Mouse (Mus musculus): ENCODE data around the gene Acat3. TPM values are rescaled to one million over a fixed set of nuclear protein-coding genes. Genes with fewer than 3 reads are reported as not detected.

Gene Acat3
- 0.76 and 0.79 TPM in 2 replicates for polyA plus RNA-seq (2015; fragmentation: Nextera tagmentation; extraction: Ambion mirVana)

GRCm38 (mm10) chr17:12940151-12940805 is at the start of gene Acat3:
Gene Acat3, minus strand, starts transcription at chr17:12940600.

GRCm38 (mm10) chr17:12960331-12960873 is 20.0 kb upstream of the Acat3 start, which contains the start of gene Acat2:
Gene Acat2, minus strand, starts transcription at chr17:12960747.

GRCm38 (mm10) chr17:12915881-12916583 is 24.4 kb downstream of the Acat3 start, which contains the start of gene Mrpl18:
Gene Mrpl18, minus strand, starts transcription at chr17:12916345.

GRCm38 (mm10) chr17:12915488-12915880 is 24.9 kb downstream of the Acat3 start, which contains the start of gene Tcp1:
Gene Tcp1, plus strand, starts transcription at chr17:12915701.

GRCm38 (mm10) chr17:12909361-12910280 is 30.8 kb downstream of the Acat3 start, which contains the start of gene Pnldc1:
Gene Pnldc1, minus strand, starts transcription at chr17:12910230.

GRCm38 (mm10) chr17:12875734-12876133 is 64.7 kb downstream of the Acat3 start, which contains the start of gene Mrgprh:
Gene Mrgprh, plus strand, starts transcription at chr17:12876034.

Other genes with a start within 250 kb of the Acat3 start
- gene Igf2r, start 170.9 kb downstream of the Acat3 start, polyA plus RNA-seq (2015; fragmentation: Nextera tagmentation; extraction: Ambion mirVana), result 4.8 and 5.5 TPM in 2 replicates
- 0.49 and 0.60 TPM in 2 replicates for gene Mas1, start 72.5 kb downstream of the Acat3 start, polyA plus RNA-seq (2015; fragmentation: Nextera tagmentation; extraction: Ambion mirVana)
- gene Mrgprh, start 64.6 kb downstream of the Acat3 start, polyA plus RNA-seq (2015; fragmentation: Nextera tagmentation; extraction: Ambion mirVana), result not detected in 2 replicates
- gene Pnldc1, start 30.4 kb downstream of the Acat3 start, polyA plus RNA-seq (2015; fragmentation: Nextera tagmentation; extraction: Ambion mirVana), result 0.83 and 1.7 TPM in 2 replicates
- 267 and 290 TPM in 2 replicates for gene Tcp1, start 24.9 kb downstream of the Acat3 start, polyA plus RNA-seq (2015; fragmentation: Nextera tagmentation; extraction: Ambion mirVana)
- gene Mrpl18, start 24.3 kb downstream of the Acat3 start, polyA plus RNA-seq (2015; fragmentation: Nextera tagmentation; extraction: Ambion mirVana), result 119 and 136 TPM in 2 replicates
- gene Acat2, start 20.1 kb upstream of the Acat3 start, polyA plus RNA-seq (2015; fragmentation: Nextera tagmentation; extraction: Ambion mirVana), result 207 and 228 TPM in 2 replicates
- 103 and 110 TPM in 2 replicates for gene Wtap, start 53.6 kb upstream of the Acat3 start, polyA plus RNA-seq (2015; fragmentation: Nextera tagmentation; extraction: Ambion mirVana)
- 154 and 159 TPM in 2 replicates for gene Sod2, start 66.2 kb upstream of the Acat3 start, polyA plus RNA-seq (2015; fragmentation: Nextera tagmentation; extraction: Ambion mirVana)
- 0.18 and 0.33 TPM in 2 replicates for gene Gpr31b, start 111.7 kb upstream of the Acat3 start, polyA plus RNA-seq (2015; fragmentation: Nextera tagmentation; extraction: Ambion mirVana)
- gene Tcp10b, start 120.5 kb upstream of the Acat3 start, polyA plus RNA-seq (2015; fragmentation: Nextera tagmentation; extraction: Ambion mirVana), result 0.52 and 0.55 TPM in 2 replicates
- gene Unc93a, start 191.2 kb upstream of the Acat3 start, polyA plus RNA-seq (2015; fragmentation: Nextera tagmentation; extraction: Ambion mirVana), result 0.08 TPM in 1 of 2 replicates, not detected in the other

Data from neural tube, postnatal 0 days (tissue).